Mouse (Mus musculus): ENCODE measurements around the gene Sh3rf3.
A peak's percentile ranks its signal among the peaks of the same experiment; 100 is the strongest.

Gene Sh3rf3

GRCm38 (mm10) chr10:59106644-59107043, 293.5 kb downstream of the Sh3rf3 start:
- no peak for DNase-seq (ENCODE audit: low spot score in 2 of 2)

DNA sequence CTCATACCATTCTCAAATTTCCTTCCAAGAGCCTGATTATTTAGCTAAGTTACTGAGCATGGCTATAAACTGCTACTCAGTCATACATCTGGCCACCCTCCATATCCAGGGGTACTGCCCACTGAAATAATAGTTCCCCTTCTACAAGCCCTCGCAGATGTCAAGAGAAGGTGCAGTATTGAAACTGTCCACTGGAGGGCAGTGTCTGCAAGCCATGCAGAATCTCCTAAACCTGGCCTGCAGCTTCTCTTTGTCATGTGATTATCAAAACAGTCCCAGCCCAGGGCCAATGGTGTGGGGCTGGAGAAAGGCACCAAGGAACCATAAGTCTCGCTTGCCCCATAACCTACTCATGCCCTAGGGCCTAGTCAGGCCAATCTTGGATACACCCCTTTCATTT, 295.9 kb downstream of the Sh3rf3 start:
- DNase-seq (ENCODE audit: low spot score in 2 of 2): peak; percentile 78 to 80

DNA sequence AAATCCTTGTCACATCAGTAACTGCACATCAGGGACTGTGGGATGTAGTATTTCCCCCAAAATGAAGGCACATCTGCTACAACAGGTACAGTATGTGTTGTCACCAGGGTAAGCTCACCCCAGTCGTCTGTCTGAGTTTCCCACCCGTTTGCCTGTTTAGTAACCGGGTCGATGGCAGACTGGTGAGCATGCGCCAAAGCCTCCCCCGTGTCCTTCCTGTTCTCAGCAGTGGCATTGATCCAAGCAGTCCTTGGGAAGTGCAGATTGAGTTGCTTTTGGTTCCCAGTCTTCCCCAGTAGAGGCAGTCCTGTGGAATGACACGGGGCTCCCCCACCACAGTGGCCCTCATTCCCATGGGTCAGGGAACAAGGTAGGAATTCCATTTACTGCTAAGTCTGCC, 297.2 kb downstream of the Sh3rf3 start:
- DNase-seq (ENCODE audit: low spot score in 2 of 2): no peak

DNA sequence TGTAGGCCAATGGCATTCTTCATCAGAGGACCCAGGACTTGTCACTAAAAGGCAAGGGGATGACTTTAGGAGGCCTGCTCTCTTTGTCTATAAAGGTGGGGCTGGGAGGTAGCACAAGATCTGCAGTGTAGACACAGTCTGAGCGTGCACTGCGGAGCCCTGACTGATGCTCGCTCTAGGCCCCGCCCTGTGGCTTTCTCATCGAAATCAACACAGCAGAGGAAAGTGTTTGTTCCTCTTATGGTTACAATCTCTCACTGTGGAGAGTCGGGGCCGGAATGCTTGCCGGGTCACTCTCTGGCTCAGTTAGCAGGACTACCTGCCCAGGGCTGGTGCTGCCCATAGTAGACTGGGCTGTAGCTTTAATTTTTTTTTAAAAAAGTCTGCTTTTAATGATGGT, 299.6 kb downstream of the Sh3rf3 start:
- DNase-seq (ENCODE audit: low spot score in 2 of 2): no peak

GRCm38 (mm10) chr10:59113386-59113785, 300.2 kb downstream of the Sh3rf3 start:
- DNase-seq (ENCODE audit: low spot score in 2 of 2): no peak

GRCm38 (mm10) chr10:59114535-59115291, 301.6 kb downstream of the Sh3rf3 start:
- peak; percentile 43 to 52 for DNase-seq (ENCODE audit: low spot score in 2 of 2)

DNA sequence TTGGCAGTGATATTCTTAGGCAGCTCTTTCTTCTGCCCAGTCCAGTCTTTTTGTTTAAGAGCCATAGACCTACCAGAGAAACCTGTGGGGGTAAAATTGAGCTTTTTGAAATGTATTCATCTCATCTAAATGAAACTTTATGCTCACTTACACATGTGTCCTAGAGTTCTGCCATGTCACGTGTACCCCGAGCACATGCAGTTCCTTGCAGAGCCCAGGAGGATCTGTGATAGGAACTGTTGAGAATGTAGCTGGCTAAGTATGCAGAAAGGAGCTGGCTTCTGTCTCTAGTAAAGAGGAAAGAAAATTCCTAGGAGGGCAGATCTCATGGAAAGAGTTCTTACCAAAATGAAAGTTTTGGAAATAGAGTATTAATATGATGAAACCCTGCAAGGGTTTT, 302.5 kb downstream of the Sh3rf3 start:
- no peak for DNase-seq (ENCODE audit: low spot score in 2 of 2)

- no peak for DNase-seq (ENCODE audit: low spot score in 2 of 2)
Observed at GRCm38 (mm10) chr10:59116331-59116730, 303.2 kb downstream of the Sh3rf3 start.

- DNase-seq (ENCODE audit: low spot score in 2 of 2): no peak
Observed at GRCm38 (mm10) chr10:59117555-59117954, 304.4 kb downstream of the Sh3rf3 start.

- DNase-seq (ENCODE audit: low spot score in 2 of 2): no peak
Observed at GRCm38 (mm10) chr10:59119001-59119400, 305.8 kb downstream of the Sh3rf3 start.

- DNase-seq (ENCODE audit: low spot score in 2 of 2): no peak
Observed at GRCm38 (mm10) chr10:59119811-59120210, 306.7 kb downstream of the Sh3rf3 start.

GRCm38 (mm10) chr10:59125497-59125896, 312.3 kb downstream of the Sh3rf3 start:
- no peak for DNase-seq (ENCODE audit: low spot score in 2 of 2)

- no peak for DNase-seq (ENCODE audit: low spot score in 2 of 2)
Observed at GRCm38 (mm10) chr10:59127637-59128036, 314.5 kb downstream of the Sh3rf3 start.

DNA sequence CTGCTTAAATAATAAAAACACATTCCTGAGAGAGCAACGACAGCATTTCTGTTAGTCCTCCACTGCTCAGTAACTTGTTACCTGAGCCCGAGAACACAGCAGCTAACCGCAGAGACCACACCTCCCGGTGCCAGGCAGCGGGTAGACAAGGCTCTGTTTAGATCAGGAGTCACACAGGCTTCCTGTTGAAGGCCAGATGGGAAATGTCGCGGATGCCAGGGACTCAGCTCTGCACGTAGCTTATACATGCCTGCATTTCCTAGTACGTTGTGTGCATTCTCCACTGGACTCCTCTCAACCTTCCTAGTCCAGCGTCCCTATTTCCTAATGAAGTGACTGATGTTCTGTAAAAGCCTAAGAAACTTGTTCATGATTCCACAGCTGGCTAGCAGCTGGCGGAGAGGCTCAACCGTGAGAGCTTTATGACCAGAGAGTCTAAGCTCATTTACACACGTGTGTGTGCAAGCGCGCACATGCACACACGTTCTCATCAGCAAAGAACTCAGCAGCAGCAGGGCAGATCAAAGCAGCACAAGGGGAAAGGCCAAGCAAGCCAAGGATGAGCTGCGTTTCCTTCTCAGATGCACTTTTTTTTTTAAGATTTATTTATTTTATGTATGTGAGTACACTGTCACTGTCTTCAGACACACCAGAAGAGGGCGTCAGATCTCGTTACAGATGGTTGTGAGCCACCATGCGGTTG, 318.9 kb downstream of the Sh3rf3 start:
- DNase-seq (ENCODE audit: low spot score in 2 of 2): no peak

- DNase-seq (ENCODE audit: low spot score in 2 of 2): no peak
Observed at GRCm38 (mm10) chr10:59133478-59134009, 320.4 kb downstream of the Sh3rf3 start.

DNA sequence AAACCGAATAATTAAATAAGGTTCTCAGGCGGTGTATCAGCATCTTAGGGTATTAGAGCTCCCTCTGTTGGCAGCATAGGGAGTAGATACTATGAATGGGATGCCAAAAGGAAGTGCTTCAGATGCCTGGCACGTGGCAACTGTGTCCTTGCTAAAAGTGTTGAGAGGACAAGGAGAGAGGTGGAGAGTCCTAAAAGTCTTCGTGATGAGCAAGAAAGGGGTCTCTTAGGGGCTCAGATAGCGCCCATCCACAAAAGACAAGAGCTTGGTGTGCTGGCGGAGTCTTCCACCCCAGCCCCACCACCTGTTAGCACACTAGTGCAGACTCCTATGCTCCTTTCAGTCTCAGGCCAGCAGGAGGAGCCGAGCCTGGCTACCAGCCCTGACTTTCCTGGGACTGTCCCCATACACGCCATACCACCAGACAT, 336.8 kb downstream of the Sh3rf3 start:
- no peak for DNase-seq (ENCODE audit: low spot score in 2 of 2)

- no peak for DNase-seq (ENCODE audit: low spot score in 2 of 2)
Observed at GRCm38 (mm10) chr10:59150938-59151657, 337.9 kb downstream of the Sh3rf3 start.

GRCm38 (mm10) chr10:59152544-59153081, 339.5 kb downstream of the Sh3rf3 start:
- DNase-seq (ENCODE audit: low spot score in 2 of 2): no peak

GRCm38 (mm10) chr10:59158627-59159026, 345.5 kb downstream of the Sh3rf3 start:
- DNase-seq (ENCODE audit: low spot score in 2 of 2): no peak

DNA sequence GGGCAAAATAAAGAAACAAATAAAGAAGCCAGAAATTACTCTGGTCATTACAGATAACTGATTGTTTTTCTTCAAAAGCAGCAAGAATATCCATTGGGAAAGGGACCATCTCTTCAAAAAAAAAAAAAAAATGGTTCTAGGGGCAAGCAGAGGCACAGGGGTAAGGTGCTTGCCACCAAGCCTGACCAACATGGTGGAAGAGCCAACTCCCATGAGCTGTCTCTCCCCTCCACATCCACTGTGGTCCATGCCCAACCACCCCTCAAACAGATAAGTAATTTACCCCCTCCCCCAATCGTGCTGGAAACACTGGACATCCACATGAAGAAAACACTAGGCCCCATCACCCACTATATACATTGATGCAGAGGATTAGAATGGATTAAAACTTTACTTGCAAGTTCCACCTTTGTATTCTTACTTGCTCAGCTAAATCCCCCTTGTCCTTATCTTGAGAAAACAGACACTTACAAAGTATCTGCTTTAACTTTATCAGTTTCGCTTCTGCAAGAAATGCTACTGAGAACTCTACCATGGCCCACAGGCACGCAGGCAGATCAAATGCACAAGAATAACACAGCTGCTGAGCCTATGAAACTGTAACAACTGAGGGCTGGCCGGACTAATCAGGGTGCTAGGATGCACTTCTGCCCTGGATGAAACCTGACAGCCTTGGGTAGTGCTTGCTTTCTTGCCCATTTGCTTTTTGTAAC, 349.2 kb downstream of the Sh3rf3 start:
- no peak for DNase-seq (ENCODE audit: low spot score in 2 of 2)
